Mouse (Mus musculus): ENCODE measurements around the gene Akr1b8.
"Not testable (repeated sequence)": the region's sequence is repeated elsewhere in the genome, so short reads cannot be mapped to it uniquely, and the experiment has no call there.

Gene Akr1b8

GRCm38 (mm10) chr6:34353658-34354353 lies at the start of gene Akr1b8:
Gene Akr1b8, plus strand, starts transcription at chr6:34354119.
- no peak for DNase-seq (ENCODE audit: low read depth, low spot score)

GRCm38 (mm10) chr6:34304675-34305241 lies 49.2 kb upstream of the Akr1b8 start:
- no peak for DNase-seq (ENCODE audit: low read depth, low spot score)

- no peak for DNase-seq (ENCODE audit: low read depth, low spot score)
Measured at GRCm38 (mm10) chr6:34306797-34307196, 47.1 kb upstream of the Akr1b8 start.

- no peak for DNase-seq (ENCODE audit: low read depth, low spot score)
Measured at GRCm38 (mm10) chr6:34309526-34309925, 44.4 kb upstream of the Akr1b8 start.

- DNase-seq (ENCODE audit: low read depth, low spot score): no peak
Measured at GRCm38 (mm10) chr6:34310023-34310595, 43.8 kb upstream of the Akr1b8 start.

- no peak for DNase-seq (ENCODE audit: low read depth, low spot score)
Measured at GRCm38 (mm10) chr6:34313386-34313785, 40.5 kb upstream of the Akr1b8 start.

- no peak for DNase-seq (ENCODE audit: low read depth, low spot score)
Measured at GRCm38 (mm10) chr6:34313921-34314320, 40.0 kb upstream of the Akr1b8 start.

GRCm38 (mm10) chr6:34316854-34317771 lies 36.8 kb upstream of the Akr1b8 start, which contains the start of gene Akr1b3:
Gene Akr1b3, minus strand, starts transcription at chr6:34317478.
- DNase-seq (ENCODE audit: low read depth, low spot score): peak; percentile 40

- no peak for DNase-seq (ENCODE audit: low read depth, low spot score)
Measured at GRCm38 (mm10) chr6:34318172-34318571, 35.7 kb upstream of the Akr1b8 start.

- no peak for DNase-seq (ENCODE audit: low read depth, low spot score)
Measured at GRCm38 (mm10) chr6:34318636-34319035, 35.3 kb upstream of the Akr1b8 start.

GRCm38 (mm10) chr6:34322121-34322520 lies 31.8 kb upstream of the Akr1b8 start:
- no peak for DNase-seq (ENCODE audit: low read depth, low spot score)

GRCm38 (mm10) chr6:34331379-34331778 lies 22.5 kb upstream of the Akr1b8 start:
- DNase-seq (ENCODE audit: low read depth, low spot score): no peak

GRCm38 (mm10) chr6:34331804-34332203 lies 22.1 kb upstream of the Akr1b8 start:
- not testable (repeated sequence) for DNase-seq (ENCODE audit: low read depth, low spot score)

GRCm38 (mm10) chr6:34334673-34335072 lies 19.2 kb upstream of the Akr1b8 start:
- DNase-seq (ENCODE audit: low read depth, low spot score): no peak

GRCm38 (mm10) chr6:34337799-34338198 lies 16.1 kb upstream of the Akr1b8 start:
- DNase-seq (ENCODE audit: low read depth, low spot score): no peak

- no peak for DNase-seq (ENCODE audit: low read depth, low spot score)
Measured at GRCm38 (mm10) chr6:34341991-34342390, 11.9 kb upstream of the Akr1b8 start.

GRCm38 (mm10) chr6:34342476-34342875 lies 11.4 kb upstream of the Akr1b8 start:
- no peak for DNase-seq (ENCODE audit: low read depth, low spot score)

- no peak for DNase-seq (ENCODE audit: low read depth, low spot score)
Measured at GRCm38 (mm10) chr6:34343426-34343825, 10.5 kb upstream of the Akr1b8 start.

- DNase-seq (ENCODE audit: low read depth, low spot score): no peak
Measured at GRCm38 (mm10) chr6:34344135-34344850, 9.6 kb upstream of the Akr1b8 start.

GRCm38 (mm10) chr6:34344935-34345334 lies 9.0 kb upstream of the Akr1b8 start:
- DNase-seq (ENCODE audit: low read depth, low spot score): no peak

Measured in c-Kit-negative CD71-positive TER-119-positive erythroid progenitor cells, embryonic 14.5 days (primary cell).